Mouse (Mus musculus) layer of hippocampus, adult 2 months (tissue): ENCODE data around the gene Nprl3. TPM values are rescaled to one million over a fixed set of nuclear protein-coding genes. Genes with fewer than 3 reads are reported as not detected.

ENCODE experiments used
- DNase-seq, 2 experiments: peaks; one replicate each; pipeline ENCODE4 v3.0.0; 2022; ENCODE audit warnings: low spot score in 2 of 2
- H3K27ac ChIP-seq: fragments of 200-600 bp; 2 replicates; pipeline ENCODE4 v1.8.1; 2022
- H3K4me3 ChIP-seq: fragments of 200-600 bp; 2 replicates; pipeline ENCODE4 v1.8.1; 2022; ENCODE audit warnings: mild to moderate bottlenecking
- CTCF ChIP-seq: fragments of 200-600 bp; conservative IDR thresholded peaks from 2 replicates; pipeline ENCODE4 v1.8.1; 2022; ENCODE audit warnings: antibody characterized with exemption, mild to moderate bottlenecking, moderate library complexity
- total RNA-seq, 2 experiments: library from RNA; stranded (reverse); gene quantifications; 2 replicates each; pipeline ENCODE4 v1.2.3; 2021

Nprl3 gene
- total RNA-seq, 2 experiments from 2014 or later = 62.0 to 64.1 TPM

DNA sequence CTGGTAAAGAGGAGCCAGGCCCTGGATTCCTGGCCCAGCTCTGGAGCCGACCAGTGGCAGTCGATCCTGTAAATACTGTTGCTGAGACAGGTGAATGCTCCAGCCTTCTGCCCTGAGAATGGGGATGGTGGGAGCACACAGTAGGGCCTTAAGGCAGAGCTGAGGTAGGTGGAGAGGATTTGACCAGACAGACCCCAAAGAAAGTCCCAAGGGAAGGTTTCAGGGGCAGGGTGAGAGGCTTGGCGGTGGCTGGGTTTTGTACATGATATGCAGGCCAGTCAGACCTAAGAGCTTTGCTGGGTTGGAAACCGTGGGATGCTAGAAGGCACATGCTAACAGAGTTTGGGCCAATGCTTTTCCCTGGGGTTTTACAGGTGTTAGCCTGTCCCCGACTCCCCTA is 72.9 kb downstream of the Nprl3 start:
- TF ChIP-seq CTCF = no peak
- no peak overlapping the region for H3K4me3 ChIP-seq
- H3K27ac ChIP-seq = no peak overlapping the region
- DNase-seq = no peak

DNA sequence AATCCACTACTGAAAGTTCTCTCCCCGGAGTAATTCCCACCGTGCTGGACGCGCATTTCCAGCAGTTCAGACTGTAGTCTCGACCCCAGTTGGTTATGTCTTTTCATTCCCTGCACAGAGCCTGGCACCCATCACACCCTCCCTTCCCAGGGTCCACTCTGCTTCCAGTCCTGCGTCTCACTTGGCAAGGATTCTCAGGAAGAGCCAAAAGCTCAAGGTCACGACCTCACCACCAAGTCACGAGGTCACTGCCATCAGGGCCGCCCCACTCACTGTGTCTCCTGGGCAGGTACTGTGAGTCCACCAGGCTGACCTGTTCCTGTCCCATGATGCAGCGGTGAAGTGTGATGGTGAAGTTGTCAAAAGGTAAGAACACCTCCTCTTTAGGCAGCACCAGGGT is 73.4 kb downstream of the Nprl3 start:
- no peak for DNase-seq
- TF ChIP-seq CTCF = no peak
- H3K4me3 ChIP-seq = no peak overlapping the region

DNA sequence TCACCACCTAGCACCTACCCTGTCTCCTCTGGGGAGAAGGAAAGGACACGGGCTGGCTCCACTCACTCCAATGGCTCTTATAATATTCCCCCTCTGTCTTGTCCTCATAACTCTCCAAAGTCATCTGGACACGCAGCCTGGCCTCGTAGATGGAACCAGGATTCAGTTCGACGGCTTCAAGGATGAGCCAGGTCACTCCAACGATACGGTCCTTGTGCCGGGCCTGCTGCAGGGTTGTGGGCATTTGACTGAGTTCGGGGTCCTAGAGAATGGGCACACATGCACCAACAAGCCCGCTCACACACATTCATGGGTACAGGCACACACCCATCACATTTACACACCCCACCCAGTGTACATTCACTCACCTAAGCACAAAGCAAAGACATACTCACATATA is 74.4 kb downstream of the Nprl3 start:
- Histone ChIP-seq H3K27ac (no peak overlapping the region), H3K4me3 (no peak overlapping the region)
- DNase-seq = no peak
- TF ChIP-seq CTCF = no peak

More for the DNA sequence above, 73.4 kb downstream of the Nprl3 start:
- H3K27ac ChIP-seq = no peak overlapping the region

DNA sequence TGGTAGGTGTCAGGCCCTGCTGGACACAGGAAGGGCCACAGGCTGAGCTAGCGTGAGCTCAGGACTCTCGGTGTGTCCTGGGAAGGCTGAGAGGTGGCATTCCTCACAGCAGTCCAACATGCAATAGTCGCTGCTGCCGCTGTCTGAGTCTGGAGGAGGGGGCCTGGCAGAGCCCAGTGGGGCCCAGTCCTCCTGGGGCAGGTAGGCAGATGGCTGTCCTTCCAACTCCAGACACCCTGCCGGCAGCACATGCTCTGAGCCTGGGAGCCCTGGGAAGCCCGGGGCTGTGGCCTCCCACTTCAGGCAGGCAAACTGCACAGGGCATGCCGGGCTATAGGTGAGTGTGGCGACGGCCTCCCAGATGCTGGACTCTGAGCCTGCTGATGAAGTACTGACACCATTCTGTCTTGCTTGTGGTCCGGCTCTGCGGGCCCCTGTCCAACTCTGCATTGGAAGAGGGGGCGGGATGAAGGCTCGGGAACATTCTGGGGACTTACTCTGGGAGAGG is 76.8 kb downstream of the Nprl3 start:
- no peak for TF ChIP-seq CTCF
- no peak for DNase-seq
- no peak overlapping the region for H3K4me3 ChIP-seq
- H3K27ac ChIP-seq = no peak overlapping the region

DNA sequence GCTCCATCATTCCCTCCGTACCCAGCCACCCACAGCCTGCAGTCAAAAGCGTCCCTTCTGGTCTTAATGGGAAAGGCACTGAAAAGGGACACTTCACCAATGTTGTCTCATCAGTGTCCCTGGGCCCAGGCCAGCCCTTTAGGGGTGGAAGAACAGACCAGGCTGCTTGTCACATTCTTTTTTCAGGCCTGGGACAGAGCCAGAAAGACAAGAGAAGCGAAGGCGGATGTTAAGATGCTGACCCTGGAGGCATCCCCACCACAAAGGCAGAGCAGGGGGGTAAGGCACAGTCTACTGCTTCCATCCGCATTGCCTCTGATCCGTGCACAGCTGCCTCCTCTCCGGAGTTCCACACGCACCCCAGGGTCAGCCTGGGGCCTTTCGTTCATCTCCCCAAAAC is 77.4 kb downstream of the Nprl3 start:
- DNase-seq = no peak
- H3K27ac ChIP-seq = no peak overlapping the region
- no peak for TF ChIP-seq CTCF
- no peak overlapping the region for H3K4me3 ChIP-seq

DNA sequence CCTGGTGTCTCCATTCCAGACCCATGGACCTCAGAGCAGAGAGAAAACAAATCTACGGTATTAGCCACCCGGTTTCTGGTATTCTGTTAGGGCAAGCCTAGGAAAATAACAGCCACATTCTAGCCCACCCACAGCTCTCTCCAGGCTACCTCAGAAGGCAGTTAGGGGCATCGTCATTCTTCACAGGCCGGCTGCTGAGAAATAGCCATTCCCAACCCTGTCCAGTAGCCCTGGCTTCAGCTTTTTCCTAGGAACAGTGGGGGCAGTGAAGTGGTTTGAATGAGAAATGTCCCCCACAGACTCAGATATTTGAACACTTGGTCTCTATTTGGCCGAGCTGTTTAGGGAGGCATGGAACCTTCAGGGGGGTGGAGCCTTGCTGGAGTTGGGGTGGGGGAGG is 78.1 kb downstream of the Nprl3 start:
- no peak for TF ChIP-seq CTCF
- DNase-seq = no peak
- Histone ChIP-seq H3K4me3 (no peak overlapping the region), H3K27ac (no peak overlapping the region)

DNA sequence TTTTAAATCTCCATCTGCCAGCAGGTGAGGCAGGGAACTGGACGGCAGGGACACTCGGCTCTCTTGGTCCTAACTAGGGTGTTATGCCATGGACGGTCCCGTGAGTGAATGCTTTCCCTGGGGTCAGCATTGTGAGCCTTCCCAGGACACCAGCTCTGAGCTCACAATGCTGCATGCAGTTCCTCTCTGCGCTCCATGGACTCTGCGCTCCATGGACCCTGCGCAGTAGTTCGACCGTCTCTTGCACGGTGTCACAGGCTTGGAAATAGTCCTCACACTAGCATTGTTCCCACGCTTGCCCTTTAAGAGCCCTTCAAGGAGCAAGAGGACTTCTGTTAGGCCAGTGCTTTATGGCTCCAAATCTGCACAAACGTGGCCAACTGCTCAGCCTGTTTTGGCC is 78.6 kb downstream of the Nprl3 start:
- no peak overlapping the region for H3K4me3 ChIP-seq
- DNase-seq = no peak
- no peak for TF ChIP-seq CTCF
- H3K27ac ChIP-seq = no peak overlapping the region

DNA sequence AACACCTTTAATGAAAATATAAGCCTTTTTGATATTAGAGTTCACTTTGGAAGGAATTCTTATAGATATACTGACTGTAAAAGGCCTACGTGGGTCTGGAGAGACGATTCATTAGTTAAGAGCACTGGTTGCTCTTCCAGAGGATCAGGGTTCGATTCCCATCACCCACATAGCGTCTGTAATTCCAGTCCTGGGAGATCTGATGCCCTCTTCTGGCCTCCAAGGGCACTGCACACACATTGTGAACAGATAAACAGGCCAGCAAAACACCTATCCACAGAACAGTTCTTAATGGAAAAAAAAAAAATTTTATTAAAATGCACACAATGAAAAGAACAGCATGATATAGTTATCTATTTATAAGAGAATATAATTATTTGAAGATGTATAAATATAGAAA is 80.3 kb downstream of the Nprl3 start:
- TF ChIP-seq CTCF = peak; percentile 43
- no peak overlapping the region for H3K4me3 ChIP-seq
- DNase-seq = no peak
- H3K27ac ChIP-seq = no peak overlapping the region

DNA sequence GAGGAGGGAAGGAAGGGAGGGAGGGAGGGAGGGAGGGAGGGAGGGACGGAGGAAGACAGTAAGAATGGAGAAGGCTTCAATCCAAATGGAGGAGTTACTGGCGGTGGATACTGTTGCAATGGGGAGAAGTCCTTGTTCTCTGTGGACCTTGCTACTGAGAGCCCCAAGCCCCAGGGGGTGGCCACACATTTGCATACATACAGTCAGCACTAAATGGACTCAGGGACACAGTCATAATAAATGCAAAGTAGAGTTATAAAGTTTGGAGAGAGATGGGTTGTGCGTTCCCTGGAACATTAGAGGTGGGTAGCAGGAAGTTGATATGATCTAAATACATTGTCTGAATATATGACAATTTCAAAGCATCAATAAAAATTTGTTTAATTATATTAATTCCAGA is 81.5 kb downstream of the Nprl3 start:
- DNase-seq = no peak
- no peak for TF ChIP-seq CTCF

DNA sequence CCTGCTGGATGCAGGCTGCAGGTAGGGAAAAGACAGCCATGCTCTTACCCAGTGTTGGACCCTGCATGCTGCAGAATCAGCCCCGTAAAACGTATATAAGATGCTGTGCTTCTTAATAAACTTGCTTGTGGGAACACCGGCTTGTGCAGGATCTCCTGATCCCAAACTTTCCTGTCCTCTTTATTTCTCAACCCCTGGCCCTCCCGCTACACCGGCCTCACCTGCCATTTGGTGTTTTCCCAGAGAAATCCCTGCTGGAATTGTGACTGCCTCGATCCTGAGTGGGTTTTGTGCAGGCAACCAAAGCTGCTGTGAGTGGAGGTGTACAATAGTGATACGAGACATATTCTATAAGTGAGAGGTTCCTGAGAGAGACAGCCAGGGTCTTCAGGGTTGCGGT is 83.0 kb downstream of the Nprl3 start:
- H3K27ac ChIP-seq = no peak overlapping the region
- no peak for TF ChIP-seq CTCF
- no peak for DNase-seq
- no peak overlapping the region for H3K4me3 ChIP-seq

More for the DNA sequence above, 81.5 kb downstream of the Nprl3 start:
- H3K27ac ChIP-seq = no peak overlapping the region
- no peak overlapping the region for H3K4me3 ChIP-seq

DNA sequence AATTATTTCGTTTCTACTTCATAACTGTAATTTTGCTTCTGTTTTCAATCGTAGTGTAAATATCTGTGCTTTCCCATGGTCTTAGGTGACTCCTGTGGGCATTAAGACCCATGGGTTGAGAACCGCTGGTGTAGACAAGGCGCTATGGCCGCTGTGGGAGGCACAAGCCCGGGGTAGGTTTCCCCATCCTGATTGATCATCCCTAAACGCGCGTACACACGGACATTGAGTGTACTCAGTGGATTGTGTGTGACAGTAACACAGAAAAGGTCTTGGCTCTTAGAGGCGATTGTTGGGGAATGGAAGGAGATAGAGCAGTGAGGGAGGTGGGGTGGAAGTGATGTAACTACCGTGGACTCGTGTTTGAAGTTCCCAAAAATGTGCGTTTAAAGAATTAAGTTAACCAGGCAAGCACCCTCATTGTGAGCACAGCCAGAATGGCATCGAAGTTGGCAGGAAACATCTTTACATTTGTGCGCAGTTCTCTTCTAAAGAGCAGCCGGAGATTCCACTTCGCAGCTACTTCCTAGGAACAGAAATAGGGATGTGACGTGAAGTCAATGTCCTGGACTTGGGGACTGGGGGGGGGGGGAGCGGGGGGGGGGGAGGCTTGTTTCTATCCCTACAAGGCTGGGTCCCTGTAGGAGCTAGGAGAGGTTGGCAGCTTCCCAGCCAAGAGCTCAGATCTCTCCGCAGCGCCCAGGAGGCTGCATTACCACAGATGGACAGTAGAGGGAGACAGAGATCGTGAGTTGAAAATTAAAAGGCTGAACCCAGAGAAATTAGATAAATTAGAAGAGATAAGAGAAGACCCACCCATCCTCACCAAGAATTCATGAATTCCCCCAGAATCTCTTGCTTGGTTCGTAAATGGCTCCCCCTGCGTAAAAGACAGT is 85.3 kb downstream of the Nprl3 start:
- H3K4me3 ChIP-seq = no peak overlapping the region
- H3K27ac ChIP-seq = no peak overlapping the region
- peak; percentile 84 for TF ChIP-seq CTCF
- peak; percentile 87 to 95 for DNase-seq

DNA sequence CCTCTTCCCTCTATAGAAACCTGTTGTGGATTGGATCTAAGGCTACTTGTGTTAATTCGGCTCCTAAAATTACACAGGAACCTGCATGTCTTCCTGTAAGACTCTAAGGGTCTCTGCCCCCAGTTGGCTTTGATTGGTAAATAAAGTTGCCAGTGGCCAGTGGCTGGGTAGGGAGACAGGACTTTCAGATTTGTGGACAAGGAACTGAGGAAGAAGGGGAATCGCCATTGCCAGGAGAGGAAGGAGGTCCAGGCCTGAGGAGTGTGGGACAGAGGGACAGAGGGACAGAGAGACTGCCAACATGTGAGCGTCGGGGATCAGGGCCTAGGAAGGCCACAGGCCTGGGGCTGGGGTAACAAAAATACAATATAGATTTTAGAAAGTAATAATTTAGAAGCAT is 86.3 kb downstream of the Nprl3 start:
- TF ChIP-seq CTCF = no peak
- Histone ChIP-seq H3K4me3 (no peak overlapping the region), H3K27ac (no peak overlapping the region)
- no peak for DNase-seq

DNA sequence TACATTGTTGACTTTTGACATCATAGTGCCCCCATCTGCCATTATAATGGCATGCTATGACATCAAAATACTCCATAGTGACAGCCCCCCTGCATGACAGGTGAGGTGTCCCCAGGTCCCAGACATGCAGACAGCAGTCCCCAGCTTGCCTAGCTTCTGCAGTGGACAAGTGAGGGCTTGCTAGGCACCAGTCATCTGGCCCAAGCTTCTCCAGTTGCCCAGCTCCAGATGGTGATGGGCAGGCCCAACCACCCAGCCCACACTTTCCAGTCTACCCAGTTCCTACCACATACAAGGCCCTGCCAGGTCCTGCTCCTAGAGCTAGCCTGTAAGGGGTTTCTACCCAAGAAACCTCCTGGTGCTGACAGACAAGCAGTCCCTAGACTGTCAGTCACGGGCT is 89.0 kb downstream of the Nprl3 start:
- H3K27ac ChIP-seq = no peak overlapping the region
- no peak for TF ChIP-seq CTCF
- H3K4me3 ChIP-seq = no peak overlapping the region
- no peak for DNase-seq

Other genes with a start within 250 kb of the Nprl3 start
- gene Il9r, start 67.4 kb downstream of the Nprl3 start, total RNA-seq = not detected
- gene Snrnp25, start 62.3 kb downstream of the Nprl3 start, total RNA-seq = 10 to 100 TPM; 20.6 to 22.4 TPM
- gene Rhbdf1, start 45.4 kb downstream of the Nprl3 start, total RNA-seq = 10 to 100 TPM; 13.4 to 13.8 TPM
- gene Mpg, start 41.2 kb downstream of the Nprl3 start, total RNA-seq = 10 to 100 TPM; 15.6 to 20.5 TPM
- not detected for gene Hba-x, start 8.7 kb upstream of the Nprl3 start, total RNA-seq
- 100 to 1,000 TPM; 315 to 509 TPM for gene Hba-a1, start 15.8 kb upstream of the Nprl3 start, total RNA-seq
- 1 to 10 TPM; 1.0 to 1.7 TPM for gene Hbq1b, start 19.3 kb upstream of the Nprl3 start, total RNA-seq
- 100 to 1,000 TPM; 253 to 450 TPM for gene Hba-a2, start 28.8 kb upstream of the Nprl3 start, total RNA-seq
- 1 to 10 TPM; 1.1 to 1.8 TPM for gene Hbq1a, start 32.4 kb upstream of the Nprl3 start, total RNA-seq
- 10 to 100 TPM; 10.2 to 11.1 TPM for gene Sh3pxd2b, start 80.1 kb upstream of the Nprl3 start, total RNA-seq
- gene Ubtd2, start 187.7 kb upstream of the Nprl3 start, total RNA-seq = 10 to 100 TPM; 29.4 to 33.7 TPM